Mouse (Mus musculus): ENCODE results near the gene Olfr56.

DNA sequence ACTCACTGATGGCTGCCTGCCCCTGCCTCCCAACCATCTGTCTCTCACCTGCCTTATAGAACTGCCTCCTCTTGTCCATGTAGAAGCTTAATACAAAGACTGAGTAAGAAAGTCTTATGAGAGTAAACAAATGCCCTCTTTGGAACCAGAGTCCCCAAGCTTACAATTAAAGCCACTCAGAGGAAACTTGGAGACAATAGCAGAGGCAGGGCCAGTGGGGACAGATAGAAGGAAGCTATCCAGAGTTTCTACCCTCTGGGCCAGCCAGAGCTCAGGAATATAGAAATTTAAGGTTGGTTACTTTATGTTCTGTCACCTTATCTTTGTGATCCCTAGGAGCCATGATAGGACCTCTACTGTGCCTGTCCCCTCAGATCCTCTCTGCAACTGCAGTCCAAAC is 136.1 kb downstream of the Olfr56 start, which contains the start of gene Olfr1396:
- TF ChIP-seq CTCF (IDR thresholded peaks at IDR 0.05; ENCODE audit: low read depth, low read length): no peak
- TF ChIP-seq POLR2A (IDR thresholded peaks at IDR 0.05; ENCODE audit: insufficient read depth, low read length): no peak
- no peak for TF ChIP-seq EP300 (IDR thresholded peaks at IDR 0.05; ENCODE audit: insufficient read depth, low read depth, low read length)
